Mouse (Mus musculus) telencephalon, adult 2 months (tissue): ENCODE data around the gene Foxa2.

Source experiments
- DNase-seq: peaks from one replicate; pipeline ENCODE4 v3.0.0-alpha.2; 2011; ENCODE audit warnings: low read depth, low spot score

The Foxa2 gene

GRCm38 (mm10) chr2:148039351-148040235 is 7.2 kb downstream of the Foxa2 start:
- DNase-seq: no peak

GRCm38 (mm10) chr2:148038366-148039310 is 8.1 kb downstream of the Foxa2 start:
- DNase-seq: no peak

- no peak for DNase-seq
These were observed 10.1 kb downstream of the Foxa2 start for GRCm38 (mm10) chr2:148036611-148037160.

GRCm38 (mm10) chr2:148030991-148031675 is 15.6 kb downstream of the Foxa2 start:
- DNase-seq: no peak

GRCm38 (mm10) chr2:148030613-148030935 is 16.2 kb downstream of the Foxa2 start:
- no peak for DNase-seq

GRCm38 (mm10) chr2:148029751-148030612 is 16.8 kb downstream of the Foxa2 start:
- DNase-seq: no peak

GRCm38 (mm10) chr2:148029050-148029608 is 17.6 kb downstream of the Foxa2 start:
- no peak for DNase-seq

- DNase-seq: no peak
These were observed 20.4 kb downstream of the Foxa2 start for GRCm38 (mm10) chr2:148026366-148026765.

- no peak for DNase-seq
These were observed 21.3 kb downstream of the Foxa2 start for GRCm38 (mm10) chr2:148025481-148025880.

GRCm38 (mm10) chr2:148024268-148024935 is 22.4 kb downstream of the Foxa2 start:
- DNase-seq: no peak

GRCm38 (mm10) chr2:148023340-148023806 is 23.4 kb downstream of the Foxa2 start:
- no peak for DNase-seq

GRCm38 (mm10) chr2:148021919-148022570 is 24.7 kb downstream of the Foxa2 start:
- no peak for DNase-seq

GRCm38 (mm10) chr2:148021016-148021415 is 25.8 kb downstream of the Foxa2 start:
- DNase-seq: no peak

GRCm38 (mm10) chr2:148020125-148020524 is 26.6 kb downstream of the Foxa2 start:
- DNase-seq: no peak

- DNase-seq: no peak
These were observed 28.7 kb downstream of the Foxa2 start for GRCm38 (mm10) chr2:148017782-148018690.

- DNase-seq: no peak
These were observed 33.4 kb downstream of the Foxa2 start for GRCm38 (mm10) chr2:148013382-148013781.

GRCm38 (mm10) chr2:148009049-148009448 is 37.7 kb downstream of the Foxa2 start:
- no peak for DNase-seq
